Mouse (Mus musculus): Measurements from ENCODE around the gene Olfr566. TPM values are rescaled to one million over a fixed set of nuclear protein-coding genes. Genes with fewer than 3 reads are reported as not detected.

Gene Olfr566
- not detected in 2 replicates for polyA plus RNA-seq (2012)

DNA sequence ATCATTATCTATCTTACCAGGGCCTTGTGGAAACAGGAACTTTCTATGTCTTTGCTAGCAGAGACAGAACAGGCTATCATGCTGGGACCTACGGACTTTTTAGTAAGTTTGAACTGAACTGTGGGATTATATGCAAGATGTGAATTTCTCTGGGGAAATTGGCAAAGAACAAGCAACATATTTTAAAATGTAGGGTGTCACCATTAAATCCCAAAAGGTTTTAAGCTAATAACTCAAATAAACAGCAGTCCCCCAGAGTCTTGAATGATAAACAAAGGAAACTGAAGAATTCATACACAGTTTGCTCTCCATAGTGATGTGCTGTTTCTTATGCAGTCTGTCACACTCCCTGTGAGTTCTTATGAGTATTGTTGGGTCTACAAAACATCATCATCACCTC, at the start of gene Olfr566:
Gene Olfr566, minus strand, starts transcription at position 101 of the 400 bp plus-strand sequence.
- TF ChIP-seq GATA1 (IDR thresholded peaks at IDR 0.05; ENCODE audit: low read length): no peak
- TF ChIP-seq TAL1 (IDR thresholded peaks at IDR 0.05; ENCODE audit: low read length): no peak
- no peak within 1 kb of the TSS for H3K4me3 ChIP-seq (replicated peaks)

DNA sequence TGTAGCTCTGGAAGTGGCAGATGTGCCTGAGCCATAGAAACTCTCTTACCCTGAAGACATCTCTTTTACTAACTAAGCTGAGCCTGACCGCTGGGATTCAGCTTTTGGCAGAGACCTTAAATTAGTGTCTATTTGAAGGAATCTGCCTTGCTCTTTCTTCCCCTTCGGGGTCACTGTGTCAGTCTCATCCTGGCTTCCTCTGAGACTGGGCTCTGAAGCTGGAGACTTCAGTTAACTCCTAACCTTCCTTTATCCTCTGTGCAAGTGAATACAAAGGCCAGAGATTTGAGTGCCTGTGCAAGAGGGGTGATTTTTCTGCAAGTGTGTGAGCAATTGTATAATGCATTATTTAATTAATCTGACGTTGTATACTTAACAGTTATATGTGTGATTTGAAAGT, 32.2 kb upstream of the Olfr566 start, which contains the start of gene Olfr569:
Gene Olfr569, minus strand, starts transcription at position 101 of the 400 bp plus-strand sequence.
- H3K36me3 ChIP-seq (ENCODE audit: control insufficient read depth): no peaks in the 10 kb centered on the region
- TF ChIP-seq GATA1 (IDR thresholded peaks at IDR 0.05; ENCODE audit: low read length) (no peak), TAL1 (IDR thresholded peaks at IDR 0.05; ENCODE audit: low read length) (no peak)
- H3K27me3 ChIP-seq (ENCODE audit: control insufficient read depth): no peaks in the 10 kb centered on the region
- no peaks in the 10 kb centered on the region for H3K9me3 ChIP-seq (ENCODE audit: control insufficient read depth, low read length)
- no peak within 1 kb of the TSS for H3K4me3 ChIP-seq (replicated peaks)
- H3K4me1 ChIP-seq (ENCODE audit: control insufficient read depth): no peaks in the 10 kb centered on the region

More for the DNA sequence above, at the start of gene Olfr566:
- Histone ChIP-seq H3K4me1 (ENCODE audit: control insufficient read depth) (no peaks in the 10 kb centered on the region), H3K9me3 (ENCODE audit: control insufficient read depth, low read length) (no peaks in the 10 kb centered on the region), H3K36me3 (ENCODE audit: control insufficient read depth) (no peaks in the 10 kb centered on the region), H3K27me3 (ENCODE audit: control insufficient read depth) (no peaks in the 10 kb centered on the region)

DNA sequence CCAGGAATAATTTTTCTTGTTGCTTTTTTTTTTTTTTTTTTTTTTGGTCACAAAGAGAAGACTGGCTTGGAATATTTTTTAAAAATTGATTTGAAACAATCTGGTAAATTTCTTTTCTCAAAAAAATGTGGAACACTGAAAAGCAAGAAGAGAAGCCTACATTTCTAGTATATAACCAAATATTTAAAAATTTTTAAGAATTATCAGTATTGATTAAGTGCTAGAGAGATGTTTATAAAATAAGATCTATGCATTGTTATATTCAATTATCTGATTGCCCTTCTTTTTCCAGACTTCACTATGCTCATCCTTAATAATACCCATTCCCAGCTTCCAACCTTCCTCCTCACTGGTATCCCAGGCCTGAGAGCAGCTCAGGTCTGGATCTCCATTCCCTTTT, 18.3 kb upstream of the Olfr566 start, which contains the start of gene Olfr568:
Gene Olfr568, plus strand, starts transcription at position 301 of the 400 bp plus-strand sequence.
- H3K4me1 ChIP-seq (ENCODE audit: control insufficient read depth): no peaks in the 10 kb centered on the region
- H3K9me3 ChIP-seq (ENCODE audit: control insufficient read depth, low read length): no peaks in the 10 kb centered on the region
- no peaks in the 10 kb centered on the region for H3K27me3 ChIP-seq (ENCODE audit: control insufficient read depth)
- no peak for TF ChIP-seq TAL1 (IDR thresholded peaks at IDR 0.05; ENCODE audit: low read length)
- TF ChIP-seq GATA1 (IDR thresholded peaks at IDR 0.05; ENCODE audit: low read length): no peak
- H3K4me3 ChIP-seq (replicated peaks): no peak within 1 kb of the TSS
- no peaks in the 10 kb centered on the region for H3K36me3 ChIP-seq (ENCODE audit: control insufficient read depth)

DNA sequence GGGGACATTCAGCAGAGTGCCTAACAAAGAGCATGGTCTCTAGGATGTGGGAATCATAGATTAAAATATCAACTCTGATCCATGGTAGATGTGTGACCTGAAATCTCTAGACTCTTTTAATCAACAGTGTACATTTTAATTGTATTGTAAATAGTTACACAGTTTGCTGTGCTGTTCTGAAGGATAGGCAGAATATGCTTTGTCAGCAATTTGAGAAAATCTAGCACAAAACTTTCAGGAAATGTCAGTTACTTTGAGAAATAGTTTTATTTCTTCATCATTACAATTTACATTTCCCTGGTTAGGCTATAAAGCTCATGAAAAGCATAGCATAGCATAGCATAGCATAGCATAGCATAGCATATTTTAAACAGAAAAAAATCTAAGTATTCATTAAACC, 2.8 kb downstream of the Olfr566 start:
- TF ChIP-seq TAL1 (IDR thresholded peaks at IDR 0.05; ENCODE audit: low read length) (no peak), GATA1 (IDR thresholded peaks at IDR 0.05; ENCODE audit: low read length) (no peak)
- no peaks in the 10 kb centered on the region for H3K36me3 ChIP-seq (ENCODE audit: control insufficient read depth)

More for the DNA sequence above, 2.8 kb downstream of the Olfr566 start:
- Histone ChIP-seq H3K4me3 (replicated peaks) (no peak overlapping the region), H3K9me3 (ENCODE audit: control insufficient read depth, low read length) (no peaks in the 10 kb centered on the region), H3K27me3 (ENCODE audit: control insufficient read depth) (no peaks in the 10 kb centered on the region), H3K4me1 (ENCODE audit: control insufficient read depth) (no peaks in the 10 kb centered on the region)

Other genes with a start within 250 kb of the Olfr566 start
- not detected in 2 replicates for gene Olfr553, start 240.5 kb downstream of the Olfr566 start, polyA plus RNA-seq (2012)
- not detected in 2 replicates for gene Olfr554, start 220.3 kb downstream of the Olfr566 start, polyA plus RNA-seq (2012)
- not detected in 2 replicates for gene Olfr555, start 199.9 kb downstream of the Olfr566 start, polyA plus RNA-seq (2012)
- not detected in 2 replicates for gene Olfr556, start 193.9 kb downstream of the Olfr566 start, polyA plus RNA-seq (2012)
- gene Trim68, start 171.4 kb downstream of the Olfr566 start, polyA plus RNA-seq (2012): 0.05 TPM in 1 of 2 replicates, not detected in the other
- not detected in 2 replicates for gene Olfr557, start 162.9 kb downstream of the Olfr566 start, polyA plus RNA-seq (2012)
- gene Olfr558, start 156.6 kb downstream of the Olfr566 start, polyA plus RNA-seq (2012): not detected in 2 replicates
- gene Olfr33, start 139.7 kb downstream of the Olfr566 start, polyA plus RNA-seq (2012): not detected in 2 replicates
- gene Olfr559, start 131.3 kb downstream of the Olfr566 start, polyA plus RNA-seq (2012): not detected in 2 replicates
- gene Olfr560, start 99.4 kb downstream of the Olfr566 start, polyA plus RNA-seq (2012): not detected in 2 replicates
- gene Olfr78, start 99.3 kb downstream of the Olfr566 start, polyA plus RNA-seq (2012): 0.04 TPM in 1 of 2 replicates, not detected in the other
- gene Olfr561, start 87.5 kb downstream of the Olfr566 start, polyA plus RNA-seq (2012): not detected in 2 replicates
- gene Olfr564, start 55.3 kb downstream of the Olfr566 start, polyA plus RNA-seq (2012): not detected in 2 replicates
- gene Olfr568, start 18.4 kb upstream of the Olfr566 start, polyA plus RNA-seq (2012): not detected in 2 replicates
- gene Olfr569, start 32.1 kb upstream of the Olfr566 start, polyA plus RNA-seq (2012): not detected in 2 replicates
- not detected in 2 replicates for gene Olfr570, start 35.8 kb upstream of the Olfr566 start, polyA plus RNA-seq (2012)
- gene Olfr571, start 58.8 kb upstream of the Olfr566 start, polyA plus RNA-seq (2012): not detected in 2 replicates
- not detected in 2 replicates for gene Olfr572, start 65.6 kb upstream of the Olfr566 start, polyA plus RNA-seq (2012)
- gene Olfr573-ps1, start 83.8 kb upstream of the Olfr566 start, polyA plus RNA-seq (2012): not detected in 2 replicates
- not detected in 2 replicates for gene Olfr574, start 89.7 kb upstream of the Olfr566 start, polyA plus RNA-seq (2012)
- gene Olfr575, start 100.0 kb upstream of the Olfr566 start, polyA plus RNA-seq (2012): not detected in 2 replicates
- gene Olfr576, start 103.9 kb upstream of the Olfr566 start, polyA plus RNA-seq (2012): not detected in 2 replicates
- gene Olfr577, start 117.2 kb upstream of the Olfr566 start, polyA plus RNA-seq (2012): not detected in 2 replicates
- gene Olfr578, start 130.6 kb upstream of the Olfr566 start, polyA plus RNA-seq (2012): not detected in 2 replicates
- 0.03 TPM in 1 of 2 replicates, not detected in the other for gene Olfr582, start 179.3 kb upstream of the Olfr566 start, polyA plus RNA-seq (2012)
- not detected in 2 replicates for gene Olfr583, start 192.5 kb upstream of the Olfr566 start, polyA plus RNA-seq (2012)
- not detected in 2 replicates for gene Olfr584, start 223.1 kb upstream of the Olfr566 start, polyA plus RNA-seq (2012)
- gene Olfr585, start 239.0 kb upstream of the Olfr566 start, polyA plus RNA-seq (2012): not detected in 2 replicates

Measured in erythroblast, embryonic 14.5 days (primary cell).